Mouse (Mus musculus) bone marrow macrophage, adult 2 months (primary cell): Measurements from ENCODE around the gene Cblb. TPM values are rescaled to one million over a fixed set of nuclear protein-coding genes. Genes with fewer than 3 reads are reported as not detected.

ENCODE experiments used
- H3K27ac ChIP-seq: 2 replicates; pipeline ENCODE4 v1.5.1; 2012; ENCODE audit warnings: low read depth, low read length; ENCODE audit not compliant: insufficient read depth
- H3K4me1 ChIP-seq: 2 replicates; pipeline ENCODE4 v1.6.1; 2012; ENCODE audit warnings: low read length; ENCODE audit not compliant: control insufficient read depth, insufficient read depth
- H3K4me3 ChIP-seq: 2 replicates; pipeline ENCODE4 v1.5.1; 2012; ENCODE audit warnings: mild to moderate bottlenecking, low read length, moderate library complexity; ENCODE audit not compliant: insufficient read depth
- CTCF ChIP-seq: IDR thresholded peaks from 2 replicates; pipeline ENCODE4 v1.5.1; 2012; ENCODE audit warnings: low read depth, mild to moderate bottlenecking, low read length, moderate library complexity
- POLR2A ChIP-seq: IDR thresholded peaks from 2 replicates; pipeline ENCODE4 v1.6.1; 2012; ENCODE audit warnings: mild to moderate bottlenecking, low read depth, low read length, borderline replicate concordance
- polyA plus RNA-seq: library from polyadenylated mRNA; stranded (reverse); fragments of >200 nt; gene quantifications from 2 replicates; pipeline ENCODE4 v1.2.4, GENCODE M21; 2012; ENCODE audit not compliant: missing spikeins, insufficient read depth, insufficient read length

The Cblb gene
- polyA plus RNA-seq, 1 experiment = 13.6 TPM

- Histone ChIP-seq H3K4me1 (peaks cover 4% of the 10 kb centered on the region; the same call in 1 of the 2 replicates), H3K4me3 (no peak overlapping the region), H3K27ac (no peak overlapping the region)
- no peak for TF ChIP-seq POLR2A
- no peak for TF ChIP-seq CTCF
Observed at GRCm38 (mm10) chr16:52068517-52068874, 37.5 kb downstream of the Cblb start.

- Histone ChIP-seq H3K4me1 (peaks cover 4% of the 10 kb centered on the region; the same call in 1 of the 2 replicates), H3K27ac (no peak overlapping the region), H3K4me3 (no peak overlapping the region)
- TF ChIP-seq POLR2A (no peak), CTCF (no peak)
Observed at GRCm38 (mm10) chr16:52069648-52070047, 38.6 kb downstream of the Cblb start.

GRCm38 (mm10) chr16:52070128-52070527, 39.1 kb downstream of the Cblb start:
- TF ChIP-seq POLR2A = no peak
- no peak for TF ChIP-seq CTCF

GRCm38 (mm10) chr16:52071290-52071689, 40.3 kb downstream of the Cblb start:
- H3K27ac ChIP-seq = no peak overlapping the region
- no peak overlapping the region for H3K4me3 ChIP-seq
- TF ChIP-seq POLR2A (no peak), CTCF (no peak)
- H3K4me1 ChIP-seq = peaks cover 4% of the 10 kb centered on the region; the same call in 1 of the 2 replicates

More at GRCm38 (mm10) chr16:52070128-52070527, 39.1 kb downstream of the Cblb start:
- H3K4me1 ChIP-seq = peaks cover 4% of the 10 kb centered on the region; the same call in 1 of the 2 replicates
- no peak overlapping the region for H3K27ac ChIP-seq
- H3K4me3 ChIP-seq = no peak overlapping the region

- Histone ChIP-seq H3K27ac (no peak overlapping the region), H3K4me1 (peaks cover 4% of the 10 kb centered on the region; the same call in 1 of the 2 replicates), H3K4me3 (no peak overlapping the region)
- TF ChIP-seq CTCF (no peak), POLR2A (no peak)
Observed at GRCm38 (mm10) chr16:52071766-52072209, 40.8 kb downstream of the Cblb start.

GRCm38 (mm10) chr16:52076652-52077051, 45.6 kb downstream of the Cblb start:
- Histone ChIP-seq H3K4me3 (no peak overlapping the region), H3K4me1 (peaks cover 5% of the 10 kb centered on the region), H3K27ac (no peak overlapping the region)
- TF ChIP-seq CTCF = no peak
- TF ChIP-seq POLR2A = no peak

- Histone ChIP-seq H3K27ac (no peak overlapping the region), H3K4me1 (peaks cover 6% of the 10 kb centered on the region), H3K4me3 (no peak overlapping the region)
- TF ChIP-seq CTCF = no peak
- no peak for TF ChIP-seq POLR2A
Observed at GRCm38 (mm10) chr16:52077901-52078300, 46.9 kb downstream of the Cblb start.

- no peak overlapping the region for H3K4me3 ChIP-seq
- TF ChIP-seq CTCF = no peak
- no peak for TF ChIP-seq POLR2A
- H3K27ac ChIP-seq = no peak overlapping the region
- peaks cover 6% of the 10 kb centered on the region for H3K4me1 ChIP-seq
Observed at GRCm38 (mm10) chr16:52078758-52079474, 47.9 kb downstream of the Cblb start.

- TF ChIP-seq CTCF (no peak), POLR2A (no peak)
- H3K4me3 ChIP-seq = no peak overlapping the region
- H3K4me1 ChIP-seq = peaks cover 6% of the 10 kb centered on the region
Observed at GRCm38 (mm10) chr16:52079475-52079823, 48.4 kb downstream of the Cblb start.

GRCm38 (mm10) chr16:52080619-52081395, 49.8 kb downstream of the Cblb start:
- no peak overlapping the region for H3K4me3 ChIP-seq
- no peak overlapping the region for H3K27ac ChIP-seq
- TF ChIP-seq CTCF (no peak), POLR2A (no peak)
- peaks cover 6% of the 10 kb centered on the region for H3K4me1 ChIP-seq

More at GRCm38 (mm10) chr16:52079475-52079823, 48.4 kb downstream of the Cblb start:
- H3K27ac ChIP-seq = no peak overlapping the region
